ENCODE assay signal across 8 mouse cellular contexts in genomic region chr7:4653780-4654179, GRCm38 (mm10). TPM values are rescaled to one million over a fixed set of nuclear protein-coding genes. Genes with fewer than 3 reads are reported as not detected.
A peak's percentile ranks its signal among the peaks of the same experiment; 100 is the strongest.
DNase-seq lines count a peak whose midpoint lies in the region; ATAC-seq and TF ChIP-seq lines count a peak whose summit lies in the region.

No protein-coding gene starts in this region.

- no peak overlapping the region for H3K4me3 ChIP-seq in heart, embryonic 13.5 days
- no peak overlapping the region for H3K4me3 ChIP-seq in heart, embryonic 12.5 days
- no peak overlapping the region for H3K4me3 ChIP-seq in intestine, postnatal 0 days (ENCODE audit: low read depth, low read length)
- H3K4me3 ChIP-seq in midbrain, embryonic 14.5 days (replicated peaks; ENCODE audit: low read depth, low read length): no peak overlapping the region

- H3K27me3 ChIP-seq in heart, embryonic 13.5 days (replicated peaks): no peaks in the 10 kb centered on the region
- H3K27me3 ChIP-seq in heart, embryonic 12.5 days (replicated peaks): no peaks in the 10 kb centered on the region
- no peaks in the 10 kb centered on the region for H3K27me3 ChIP-seq in intestine, postnatal 0 days (replicated peaks; ENCODE audit: control insufficient read depth, insufficient read depth, low read length)
- no peaks in the 10 kb centered on the region for H3K27me3 ChIP-seq in midbrain, embryonic 14.5 days (ENCODE audit: control insufficient read depth, insufficient read depth, low read length)

- peaks cover 19% of the 10 kb centered on the region for H3K36me3 ChIP-seq in heart, embryonic 13.5 days
- H3K36me3 ChIP-seq in heart, embryonic 12.5 days: peaks cover 17% of the 10 kb centered on the region; the same call in 1 of the 2 replicates
- no peaks in the 10 kb centered on the region; the same call in 1 of the 2 replicates for H3K36me3 ChIP-seq in intestine, postnatal 0 days (ENCODE audit: control insufficient read depth, insufficient read depth)
- H3K36me3 ChIP-seq in midbrain, embryonic 14.5 days (ENCODE audit: control insufficient read depth, insufficient read depth, low read length): peaks cover 8% of the 10 kb centered on the region

- no peak for ATAC-seq in heart, embryonic 13.5 days (ENCODE audit: extremely low read depth, insufficient number of reproducible peaks, low FRiP score, low TSS enrichment)
- no peak for ATAC-seq in heart, embryonic 12.5 days (ENCODE audit: insufficient number of reproducible peaks, low FRiP score)
- no peak for ATAC-seq in intestine, postnatal 0 days
- ATAC-seq in midbrain, embryonic 14.5 days (ENCODE audit: low FRiP score, low TSS enrichment): no peak

- no peak overlapping the region for H3K27ac ChIP-seq in heart, embryonic 13.5 days (replicated peaks)
- H3K27ac ChIP-seq in heart, embryonic 12.5 days (ENCODE audit: poor library complexity, severe bottlenecking): no peak overlapping the region
- peak overlapping the region; percentile 35; the same call in 1 of the 2 replicates for H3K27ac ChIP-seq in intestine, postnatal 0 days (ENCODE audit: low read depth, low read length)
- no peak overlapping the region for H3K27ac ChIP-seq in midbrain, embryonic 14.5 days (replicated peaks; ENCODE audit: low read depth, low read length)

- peak overlapping the region; percentile 18; the same call in 1 of the 2 replicates for H3K4me2 ChIP-seq in heart, embryonic 13.5 days
- H3K4me2 ChIP-seq in heart, embryonic 12.5 days: no peak overlapping the region
- no peak overlapping the region for H3K4me2 ChIP-seq in intestine, postnatal 0 days (replicated peaks; ENCODE audit: low read depth)
- no peak overlapping the region for H3K4me2 ChIP-seq in midbrain, embryonic 14.5 days (ENCODE audit: low read length)

- peaks cover 67% of the 10 kb centered on the region for H3K4me1 ChIP-seq in heart, embryonic 13.5 days
- H3K4me1 ChIP-seq in heart, embryonic 12.5 days (replicated peaks): peaks cover 54% of the 10 kb centered on the region
- H3K4me1 ChIP-seq in intestine, postnatal 0 days (replicated peaks; ENCODE audit: control insufficient read depth, insufficient read depth, low read length): 0 out of 2 replicates have a peak, but pooled peaks cover 6% of the 10 kb centered on the region
- H3K4me1 ChIP-seq in midbrain, embryonic 14.5 days (ENCODE audit: control insufficient read depth, insufficient read depth, low read length): peaks cover 20% of the 10 kb centered on the region

- TF ChIP-seq CTCF in intestine, postnatal 0 days (IDR thresholded peaks at IDR 0.05; ENCODE audit: low read depth): no peak

- peak; percentile 91 for DNase-seq in CD4-positive helper T cell, adult 2 months (ENCODE audit: low read depth, low spot score)
- DNase-seq in natural killer cell, adult 2 months (ENCODE audit: low spot score in 2 of 2): peak; percentile 75 to 86
- no peak for DNase-seq in midbrain, embryonic 14.5 days
- DNase-seq in embryo, embryonic 10 days (ENCODE audit: low spot score): no peak
- no peak for DNase-seq in cerebellum, adult 18-20 months

- H3K9me3 ChIP-seq in heart, embryonic 13.5 days: no peaks in the 10 kb centered on the region
- H3K9me3 ChIP-seq in heart, embryonic 12.5 days (replicated peaks): no peaks in the 10 kb centered on the region
- no peaks in the 10 kb centered on the region for H3K9me3 ChIP-seq in intestine, postnatal 0 days (ENCODE audit: control insufficient read depth)
- H3K9me3 ChIP-seq in midbrain, embryonic 14.5 days (ENCODE audit: control insufficient read depth, low read length): no peaks in the 10 kb centered on the region

- WGBS in heart, embryonic 13.5 days: 77% methylated on average over 7 of the region's 7 CpGs
- WGBS in heart, embryonic 12.5 days: 78% methylated on average over 7 of the region's 7 CpGs
- 83% methylated on average over 7 of the region's 7 CpGs for WGBS in intestine, postnatal 0 days
- 89% methylated on average over 7 of the region's 7 CpGs for WGBS in midbrain, embryonic 14.5 days

- H3K9ac ChIP-seq in heart, embryonic 13.5 days: no peak overlapping the region
- H3K9ac ChIP-seq in heart, embryonic 12.5 days: no peak overlapping the region
- H3K9ac ChIP-seq in intestine, postnatal 0 days (ENCODE audit: low read depth, low read length): no peak overlapping the region
- no peak overlapping the region for H3K9ac ChIP-seq in midbrain, embryonic 14.5 days (replicated peaks; ENCODE audit: low read length)

RNA-seq across cellular contexts. Expression of gene Ppp6r1, which starts 5.0 kb away (rescaled TPM):
- 7.2 and 7.4 TPM in 2 replicates for polyA plus RNA-seq in heart, embryonic 13.5 days (2015; fragmentation: Nextera tagmentation; extraction: Ambion mirVana)
- polyA plus RNA-seq in heart, embryonic 12.5 days (2016; fragmentation: Nextera tagmentation; extraction: Ambion mirVana): 9.8 and 10.2 TPM in 2 replicates
- 4.7 and 5.8 TPM in 2 replicates for polyA plus RNA-seq in intestine, postnatal 0 days (2015; fragmentation: Nextera tagmentation; extraction: Ambion mirVana)
- 8.7 and 11.2 TPM in 2 replicates for polyA plus RNA-seq in midbrain, embryonic 14.5 days (2014; fragmentation: Nextera tagmentation; extraction: Ambion mirVana)

RNA-seq across cellular contexts. Expression of gene Tmem86b, which starts 22.6 kb away (rescaled TPM):
- 2.4 TPM in 2 replicates for polyA plus RNA-seq in heart, embryonic 13.5 days (2015; fragmentation: Nextera tagmentation; extraction: Ambion mirVana)
- polyA plus RNA-seq in heart, embryonic 12.5 days (2016; fragmentation: Nextera tagmentation; extraction: Ambion mirVana): 3.2 and 3.7 TPM in 2 replicates
- polyA plus RNA-seq in intestine, postnatal 0 days (2015; fragmentation: Nextera tagmentation; extraction: Ambion mirVana): 25.1 and 31.4 TPM in 2 replicates
- 3.2 and 3.7 TPM in 2 replicates for polyA plus RNA-seq in midbrain, embryonic 14.5 days (2014; fragmentation: Nextera tagmentation; extraction: Ambion mirVana)

RNA-seq across cellular contexts. Expression of gene Hspbp1, which starts 31.1 kb away (rescaled TPM):
- 74.0 and 79.9 TPM in 2 replicates for polyA plus RNA-seq in heart, embryonic 13.5 days (2015; fragmentation: Nextera tagmentation; extraction: Ambion mirVana)
- 78.2 and 84.7 TPM in 2 replicates for polyA plus RNA-seq in heart, embryonic 12.5 days (2016; fragmentation: Nextera tagmentation; extraction: Ambion mirVana)
- 43.3 and 45.6 TPM in 2 replicates for polyA plus RNA-seq in intestine, postnatal 0 days (2015; fragmentation: Nextera tagmentation; extraction: Ambion mirVana)
- polyA plus RNA-seq in midbrain, embryonic 14.5 days (2014; fragmentation: Nextera tagmentation; extraction: Ambion mirVana): 136 and 169 TPM in 2 replicates

RNA-seq across cellular contexts. Expression of gene Brsk1, which starts 36.6 kb away (rescaled TPM):
- polyA plus RNA-seq in heart, embryonic 13.5 days (2015; fragmentation: Nextera tagmentation; extraction: Ambion mirVana): 0.46 and 0.91 TPM in 2 replicates
- polyA plus RNA-seq in heart, embryonic 12.5 days (2016; fragmentation: Nextera tagmentation; extraction: Ambion mirVana): 1.0 and 1.7 TPM in 2 replicates
- polyA plus RNA-seq in intestine, postnatal 0 days (2015; fragmentation: Nextera tagmentation; extraction: Ambion mirVana): 0.89 and 0.98 TPM in 2 replicates
- polyA plus RNA-seq in midbrain, embryonic 14.5 days (2014; fragmentation: Nextera tagmentation; extraction: Ambion mirVana): 10.0 and 10.8 TPM in 2 replicates

RNA-seq across cellular contexts. Expression of gene Ptprh, which starts 49.9 kb away (rescaled TPM):
- 0.04 TPM in 1 of 2 replicates, not detected in the other for polyA plus RNA-seq in heart, embryonic 13.5 days (2015; fragmentation: Nextera tagmentation; extraction: Ambion mirVana)
- polyA plus RNA-seq in heart, embryonic 12.5 days (2016; fragmentation: Nextera tagmentation; extraction: Ambion mirVana): not detected in 2 replicates
- 16.7 and 17.1 TPM in 2 replicates for polyA plus RNA-seq in intestine, postnatal 0 days (2015; fragmentation: Nextera tagmentation; extraction: Ambion mirVana)
- polyA plus RNA-seq in midbrain, embryonic 14.5 days (2014; fragmentation: Nextera tagmentation; extraction: Ambion mirVana): 0.09 and 0.13 TPM in 2 replicates

Comparison
In these comparisons a context has a peak if more than half of its experiments do, and no peak if none do; other contexts are left out.
1. DNase-seq: peak in CD4-positive helper T cell, adult 2 months (single experiment) and natural killer cell, adult 2 months (2 of 2); none in midbrain, embryonic 14.5 days (single experiment), embryo, embryonic 10 days (single experiment) and cerebellum, adult 18-20 months (0 of 2).